Comparison of ENCODE assay signal across 8 mouse cellular contexts in the genomic region with DNA sequence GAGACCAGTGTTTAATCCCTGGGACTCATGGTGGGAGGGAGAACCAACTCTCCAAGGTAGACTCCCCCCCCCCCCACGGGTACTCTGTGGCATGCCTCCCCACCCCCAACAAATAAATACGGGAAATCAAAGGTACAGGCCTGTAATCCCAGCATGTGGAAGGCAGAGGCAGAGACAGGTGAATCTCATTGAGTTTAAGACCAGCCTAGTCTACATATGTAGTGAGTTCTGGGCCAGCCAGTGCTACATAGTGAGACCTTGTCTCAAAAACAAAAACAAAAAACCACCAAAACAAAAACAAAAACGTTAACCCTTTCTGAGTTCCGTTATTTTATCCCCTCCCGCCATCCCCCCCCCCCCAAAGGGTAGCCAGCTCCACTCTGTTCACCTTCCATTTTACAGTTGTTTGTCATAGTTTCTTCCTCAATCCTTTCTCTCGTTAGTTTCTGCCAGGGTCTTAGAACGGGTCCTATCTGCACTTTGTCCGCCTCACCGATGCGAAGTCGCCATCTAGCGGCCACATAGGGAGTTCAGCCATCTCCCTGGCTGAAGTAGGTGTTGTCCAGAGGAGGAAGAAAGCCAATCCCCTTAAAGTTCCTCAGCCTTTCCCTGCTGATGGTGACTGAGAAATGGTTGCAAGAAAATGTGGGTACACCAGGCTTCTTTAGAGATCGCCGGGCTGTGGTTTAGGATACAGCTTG. TPM values are rescaled to one million over a fixed set of nuclear protein-coding genes. Genes with fewer than 3 reads are reported as not detected.
DNase-seq lines count a peak whose midpoint lies in the region; TF ChIP-seq lines count a peak whose summit lies in the region.

No protein-coding gene starts in this region.

- no peak for TF ChIP-seq POLR2A in embryonic fibroblast, embryonic 13.5 days (IDR thresholded peaks at IDR 0.05; ENCODE audit: low read depth, low read length)

- 15% methylated on average over 14 of the region's 14 CpGs for WGBS in heart, embryonic 10.5 days

- H3K4me1 ChIP-seq in embryonic fibroblast, embryonic 13.5 days (ENCODE audit: control insufficient read depth, insufficient read depth, low read length) = peaks cover 30% of the 10 kb centered on the region
- peaks cover 88% of the 10 kb centered on the region for H3K4me1 ChIP-seq in heart, embryonic 10.5 days

- peak; percentile 92; the same call in 1 of the 2 replicates for TF ChIP-seq CTCF in embryonic fibroblast, embryonic 13.5 days (IDR thresholded peaks at IDR 0.05; ENCODE audit: borderline replicate concordance, insufficient read depth, low read length)

- peak; percentile 78 to 79 for DNase-seq in B cell, adult 2 months
- DNase-seq in adrenal gland, postnatal 36 days = peak; percentile 88 to 90
- DNase-seq in heart, embryonic 10.5 days (ENCODE audit: low spot score) = peak; percentile 88
- DNase-seq in kidney, adult 9 months = peak; percentile 85
- peak; percentile 86 for DNase-seq in liver
- DNase-seq in monocyte, adult 2 months (ENCODE audit: low read depth in 1 of 2, low spot score in 2 of 2) = peak; percentile 50 to 61
- DNase-seq in spleen, postnatal 4 days (ENCODE audit: low spot score in 2 of 2) = peak; percentile 81 to 93

- H3K27me3 ChIP-seq in heart, embryonic 10.5 days (ENCODE audit: insufficient read depth, poor library complexity, severe bottlenecking) = no peaks in the 10 kb centered on the region

- H3K27ac ChIP-seq in embryonic fibroblast, embryonic 13.5 days (ENCODE audit: insufficient read depth, low read length) = no peak overlapping the region
- H3K27ac ChIP-seq in heart, embryonic 10.5 days = peak overlapping the region; percentile 47

- H3K4me3 ChIP-seq in embryonic fibroblast, embryonic 13.5 days (ENCODE audit: insufficient read depth, low read length) = no peak overlapping the region
- no peak overlapping the region for H3K4me3 ChIP-seq in heart, embryonic 10.5 days

- H3K9me3 ChIP-seq in heart, embryonic 10.5 days = no peaks in the 10 kb centered on the region

- H3K36me3 ChIP-seq in heart, embryonic 10.5 days = no peaks in the 10 kb centered on the region

RNA-seq across cellular contexts. Expression of gene Igf1r, which starts 9.1 kb away (rescaled TPM):
- total RNA-seq in adrenal gland, postnatal 36 days (2021) = 10 to 100 TPM; 74.1 to 87.4 TPM
- polyA plus RNA-seq in embryonic fibroblast, embryonic 13.5 days (2011; ENCODE audit: insufficient read length, low read depth, missing spikeins) = 65.4 and 81.6 TPM in 2 replicates
- polyA plus RNA-seq in heart, embryonic 10.5 days (2016; fragmentation: Nextera tagmentation; extraction: Ambion mirVana) = 17.2 and 24.9 TPM in 2 replicates
